Comparison of ENCODE assay signal across 10 mouse cellular contexts in genomic region chr14:40885225-40885624, GRCm38 (mm10). TPM values are rescaled to one million over a fixed set of nuclear protein-coding genes. Genes with fewer than 3 reads are reported as not detected.
A peak's percentile ranks its signal among the peaks of the same experiment; 100 is the strongest.
DNase-seq lines count a peak whose midpoint lies in the region.
"Had no signal": no experiment of that assay in that cellular context is flagged by ENCODE, and none has a peak within 500 bp of the region (broad histone marks: within the 10 kb centered on the region; RNA-seq: fewer than 3 reads in every experiment).

No protein-coding gene starts in this region.

- peak overlapping the region; percentile 27; the same call in 1 of the 2 replicates for H3K4me3 ChIP-seq in heart, embryonic 10.5 days
- H3K4me3 ChIP-seq: embryonic facial prominence, embryonic 15.5 days; limb, embryonic 13.5 days had no signal

- H3K4me1 ChIP-seq in heart, embryonic 10.5 days: peaks cover 19% of the 10 kb centered on the region

- WGBS in heart, embryonic 10.5 days: 6% methylated on average over 4 of the region's 4 CpGs

- peak overlapping the region; percentile 56 for H3K27ac ChIP-seq in heart, embryonic 10.5 days
- H3K27ac ChIP-seq: embryonic facial prominence, embryonic 15.5 days; limb, embryonic 13.5 days had no signal

- H3K27me3 ChIP-seq in heart, embryonic 10.5 days (ENCODE audit: insufficient read depth, poor library complexity, severe bottlenecking): no peaks in the 10 kb centered on the region
- H3K27me3 ChIP-seq: embryonic facial prominence, embryonic 15.5 days; limb, embryonic 13.5 days had no signal

- intact Hi-C loops in heart, postnatal 10 days (cut with DNase I): no loop called here

- no peaks in the 10 kb centered on the region for H3K9me3 ChIP-seq in heart, embryonic 10.5 days
- H3K9me3 ChIP-seq: embryonic facial prominence, embryonic 15.5 days; G1E; limb, embryonic 13.5 days had no signal

- DNase-seq in heart, embryonic 10.5 days (ENCODE audit: low spot score): no peak
- no peak for DNase-seq in heart, postnatal 10 days
- peak; percentile 37 to 41 for DNase-seq in right cerebral cortex, adult 2 months (ENCODE audit: low spot score in 2 of 2)
- no peak for DNase-seq in right cerebral cortex, postnatal 4 days
- peak; percentile 51 to 61 for DNase-seq in lung, adult 18-20 months
- no peak for DNase-seq in c-Kit-positive CD71-positive TER-119-positive erythroid progenitor cells, embryonic 14.5 days (ENCODE audit: low spot score)
- no peak for DNase-seq in layer of hippocampus, postnatal 10 days (ENCODE audit: low spot score in 2 of 2)

- H3K36me3 ChIP-seq in heart, embryonic 10.5 days: no peaks in the 10 kb centered on the region
- H3K36me3 ChIP-seq: embryonic facial prominence, embryonic 15.5 days; G1E; limb, embryonic 13.5 days had no signal

RNA-seq across cellular contexts. Expression of gene Sh2d4b, which starts 7.8 kb away (rescaled TPM):
- polyA plus RNA-seq in heart, embryonic 10.5 days (2016; fragmentation: Nextera tagmentation; extraction: Ambion mirVana): 0.14 and 0.41 TPM in 2 replicates
- 1 to 10 TPM in 1 of 2 experiments, under 1 TPM in 1; 0.57 to 1.2 TPM for total RNA-seq in heart, postnatal 10 days (2021)
- total RNA-seq in layer of hippocampus, postnatal 10 days (2021): 1 to 10 TPM; 1.6 to 3.3 TPM

Comparison
In these comparisons a context has a peak if more than half of its experiments do, and no peak if none do; other contexts are left out.
1. DNase-seq: peak in right cerebral cortex, adult 2 months (2 of 2) and lung, adult 18-20 months (2 of 2); none in heart, embryonic 10.5 days (single experiment), heart, postnatal 10 days (0 of 2), right cerebral cortex, postnatal 4 days (single experiment), c-Kit-positive CD71-positive TER-119-positive erythroid progenitor cells, embryonic 14.5 days (single experiment) and layer of hippocampus, postnatal 10 days (0 of 2).